Mouse (Mus musculus) liver, embryonic 15.5 days (tissue): Measurements from ENCODE around the gene Arnt. TPM values are rescaled to one million over a fixed set of nuclear protein-coding genes. Genes with fewer than 3 reads are reported as not detected.

Experiments
- polyA plus RNA-seq: library from polyadenylated mRNA; unstranded; fragments of >200 nt; fragmentation: Nextera tagmentation; extraction: Ambion mirVana; gene quantifications from 2 replicates; pipeline ENCODE4 v1.2.1, GENCODE M21; 2015

Gene Arnt
- polyA plus RNA-seq, 1 experiment from 2014 or later = 15.4 TPM

Other genes starting within 250 kb of the Arnt start
- gene Gabpb2, start 216.5 kb upstream of the Arnt start, polyA plus RNA-seq = 6.2 and 7.1 TPM in 2 replicates
- gene Cdc42se1, start 205.7 kb upstream of the Arnt start, polyA plus RNA-seq = 36.7 and 42.6 TPM in 2 replicates
- gene Mllt11, start 202.2 kb upstream of the Arnt start, polyA plus RNA-seq = 2.2 and 2.7 TPM in 2 replicates
- gene Gm128, start 192.8 kb upstream of the Arnt start, polyA plus RNA-seq = 0.07 and 0.12 TPM in 2 replicates
- not detected in 2 replicates for gene Bnipl, start 183.2 kb upstream of the Arnt start, polyA plus RNA-seq
- gene Mindy1, start 153.0 kb upstream of the Arnt start, polyA plus RNA-seq = 18.8 and 20.9 TPM in 2 replicates
- 9.0 and 9.5 TPM in 2 replicates for gene Prune1, start 152.3 kb upstream of the Arnt start, polyA plus RNA-seq
- 2.1 and 2.8 TPM in 2 replicates for gene Anxa9, start 127.2 kb upstream of the Arnt start, polyA plus RNA-seq
- 110 and 114 TPM in 2 replicates for gene Cers2, start 119.6 kb upstream of the Arnt start, polyA plus RNA-seq
- gene Setdb1, start 77.2 kb upstream of the Arnt start, polyA plus RNA-seq = 12.0 and 12.9 TPM in 2 replicates
- not detected in 2 replicates for gene 4930558C23Rik, start 31.5 kb upstream of the Arnt start, polyA plus RNA-seq
- 1.3 and 1.8 TPM in 2 replicates for gene Ctsk, start 64.9 kb downstream of the Arnt start, polyA plus RNA-seq
- 34.9 and 37.1 TPM in 2 replicates for gene Ctss, start 92.4 kb downstream of the Arnt start, polyA plus RNA-seq
- gene Hormad1, start 125.3 kb downstream of the Arnt start, polyA plus RNA-seq = not detected in 2 replicates
- 28.9 and 31.2 TPM in 2 replicates for gene Golph3l, start 154.5 kb downstream of the Arnt start, polyA plus RNA-seq
- gene Ensa, start 190.6 kb downstream of the Arnt start, polyA plus RNA-seq = 32.7 and 35.9 TPM in 2 replicates
- 34.8 and 39.0 TPM in 2 replicates for gene Mcl1, start 224.4 kb downstream of the Arnt start, polyA plus RNA-seq